Mouse (Mus musculus) heart, embryonic 11.5 days (tissue): ENCODE measurements around the gene Srebf2. TPM values are rescaled to one million over a fixed set of nuclear protein-coding genes. Genes with fewer than 3 reads are reported as not detected.

Experiments used
- ATAC-seq: fragments of 200-750 bp; cut with Nextera tagmentation; replicated peaks from 2 replicates; pipeline ENCODE4 v1.8.0; 2017; ENCODE audit warnings: moderate library complexity; ENCODE audit not compliant: insufficient number of reproducible peaks, low FRiP score, low TSS enrichment
- H3K27ac ChIP-seq: fragments of 300-500 bp; sonication (generic); 2 replicates; pipeline ENCODE4 v1.5.1; 2014; ENCODE audit warnings: mild to moderate bottlenecking, low read depth, low read length
- H3K27me3 ChIP-seq: fragments of 300-500 bp; sonication (generic); 2 replicates; pipeline ENCODE4 v1.6.1; 2014; ENCODE audit warnings: mild to moderate bottlenecking, low read length, mixed read lengths; ENCODE audit not compliant: control insufficient read depth, insufficient read depth
- H3K36me3 ChIP-seq: fragments of 300-500 bp; sonication (generic); 2 replicates; pipeline ENCODE4 v1.6.1; 2014; ENCODE audit warnings: mild to moderate bottlenecking, low read length, moderate library complexity, mixed read lengths; ENCODE audit not compliant: control insufficient read depth, insufficient read depth
- H3K4me1 ChIP-seq: fragments of 300-500 bp; sonication (generic); 2 replicates; pipeline ENCODE4 v1.6.1; 2014; ENCODE audit warnings: low read length; ENCODE audit not compliant: control insufficient read depth, insufficient read depth
- H3K4me2 ChIP-seq: fragments of 300-500 bp; sonication (generic); 2 replicates; pipeline ENCODE4 v1.6.1; 2014; ENCODE audit warnings: mild to moderate bottlenecking, moderate library complexity
- H3K4me3 ChIP-seq: fragments of 300-500 bp; sonication (generic); 2 replicates; pipeline ENCODE4 v1.5.1; 2014; ENCODE audit warnings: low read depth, low read length
- H3K9ac ChIP-seq: fragments of 300-500 bp; sonication (generic); 2 replicates; pipeline ENCODE4 v1.6.1; 2014; ENCODE audit warnings: mild to moderate bottlenecking, low read depth, low read length, moderate library complexity
- H3K9me3 ChIP-seq: fragments of 300-500 bp; sonication (generic); replicated peaks from 2 replicates; pipeline ENCODE4 v1.6.1; 2016; ENCODE audit warnings: low read length; ENCODE audit not compliant: control insufficient read depth
- WGBS: fragments of 180-500 bp; shearing (Covaris S2); extraction: QIAGEN DNeasy Blood & Tissue Kit; methylation state at CpG from one replicate; pipeline ENCODE4 v1.1.7; 2014; ENCODE audit not compliant: insufficient replicate concordance; 5-methylcytosine and 5-hydroxymethylcytosine counted together
- polyA plus RNA-seq: library from polyadenylated mRNA; unstranded; fragments of >200 nt; fragmentation: Nextera tagmentation; extraction: Ambion mirVana; gene quantifications from 2 replicates; pipeline ENCODE4 v1.2.1, GENCODE M21; 2014

The Srebf2 gene
- polyA plus RNA-seq, 1 experiment from 2014 or later: 82.3 TPM

DNA sequence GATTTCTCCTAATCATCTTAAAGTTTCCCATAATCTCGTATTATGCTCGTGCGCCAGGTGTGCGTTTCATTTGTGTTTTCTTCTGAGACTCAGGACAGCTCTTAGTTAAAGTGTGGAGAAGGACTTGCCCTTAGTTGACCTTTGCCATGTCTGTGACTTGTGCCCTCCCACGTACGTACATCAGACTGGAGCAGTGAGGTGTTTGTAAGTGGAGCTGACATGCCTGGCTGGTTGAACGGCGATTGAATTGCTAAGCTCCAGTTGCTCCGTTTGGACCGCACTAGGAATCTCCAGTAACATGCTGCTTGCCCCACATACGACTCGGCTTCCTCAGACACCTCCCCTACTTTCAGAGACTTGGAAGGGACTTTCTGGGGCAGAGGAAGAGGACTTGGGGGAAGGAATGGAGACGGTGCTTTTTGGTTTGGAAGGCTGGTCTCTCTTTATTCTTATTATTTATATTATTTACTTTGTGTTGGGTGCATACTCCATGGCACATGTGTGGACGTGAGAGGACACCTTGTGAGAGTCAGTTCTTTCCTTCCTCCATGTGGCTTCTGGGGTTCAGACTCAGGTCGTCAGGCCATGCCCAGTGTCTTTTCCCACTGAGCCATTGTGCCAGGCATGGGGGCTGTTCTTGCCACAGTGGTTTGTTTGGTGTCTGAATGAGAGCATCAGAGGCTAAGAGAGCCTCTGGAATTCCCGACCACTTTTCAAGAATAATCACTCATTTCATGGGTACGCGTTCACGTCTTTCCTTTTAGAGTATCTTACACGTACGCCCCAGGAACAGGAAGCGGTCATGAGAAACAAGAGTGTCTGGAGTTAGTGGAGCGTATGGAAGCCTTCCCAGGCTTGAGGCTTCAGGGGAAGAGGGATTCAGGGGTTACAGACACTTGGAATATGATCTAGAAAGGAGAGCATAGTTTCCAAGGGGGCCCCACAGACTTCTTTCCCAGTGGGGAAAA is 20.5 kb downstream of the Srebf2 start:
- no peak for ATAC-seq
- WGBS: 59% methylated on average over 23 of the region's 23 CpGs
- H3K36me3 ChIP-seq: peaks cover 4% of the 10 kb centered on the region; the same call in 1 of the 2 replicates
- H3K27ac ChIP-seq: no peak overlapping the region
- H3K9ac ChIP-seq: 0 out of 2 replicates have a peak overlapping the region, but pooled peaks have one; percentile 30
- no peak overlapping the region for H3K4me3 ChIP-seq
- H3K9me3 ChIP-seq: no peaks in the 10 kb centered on the region
- H3K4me1 ChIP-seq: peaks cover 58% of the 10 kb centered on the region
- no peaks in the 10 kb centered on the region for H3K27me3 ChIP-seq
- peak overlapping the region; percentile 31 for H3K4me2 ChIP-seq

DNA sequence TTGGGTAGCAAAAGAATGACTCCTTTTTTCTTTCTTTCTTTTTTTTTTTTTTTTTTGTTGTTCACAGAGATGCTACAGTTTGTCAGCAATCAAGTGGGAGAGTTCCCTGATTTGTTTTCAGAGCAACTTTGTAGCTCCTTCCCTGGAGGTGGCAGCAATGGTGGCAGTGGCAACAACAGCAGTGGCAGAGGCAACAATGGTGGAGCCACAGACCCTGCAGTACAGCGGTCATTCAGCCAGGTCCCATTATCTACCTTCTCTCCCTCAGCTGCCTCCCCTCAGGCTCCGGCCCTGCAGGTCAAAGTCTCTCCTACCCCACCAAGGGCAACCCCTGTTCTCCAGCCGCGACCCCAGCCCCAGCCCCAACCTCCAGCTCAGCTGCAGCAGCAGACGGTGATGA is 22.7 kb downstream of the Srebf2 start:
- Histone ChIP-seq H3K9me3 (no peaks in the 10 kb centered on the region), H3K9ac (no peak overlapping the region), H3K27ac (peak overlapping the region; percentile 73), H3K27me3 (no peaks in the 10 kb centered on the region), H3K4me1 (peaks cover 41% of the 10 kb centered on the region), H3K36me3 (peaks cover 11% of the 10 kb centered on the region), H3K4me2 (no peak overlapping the region), H3K4me3 (no peak overlapping the region)
- ATAC-seq: no peak
- 66% methylated on average over 5 of the region's 5 CpGs for WGBS

DNA sequence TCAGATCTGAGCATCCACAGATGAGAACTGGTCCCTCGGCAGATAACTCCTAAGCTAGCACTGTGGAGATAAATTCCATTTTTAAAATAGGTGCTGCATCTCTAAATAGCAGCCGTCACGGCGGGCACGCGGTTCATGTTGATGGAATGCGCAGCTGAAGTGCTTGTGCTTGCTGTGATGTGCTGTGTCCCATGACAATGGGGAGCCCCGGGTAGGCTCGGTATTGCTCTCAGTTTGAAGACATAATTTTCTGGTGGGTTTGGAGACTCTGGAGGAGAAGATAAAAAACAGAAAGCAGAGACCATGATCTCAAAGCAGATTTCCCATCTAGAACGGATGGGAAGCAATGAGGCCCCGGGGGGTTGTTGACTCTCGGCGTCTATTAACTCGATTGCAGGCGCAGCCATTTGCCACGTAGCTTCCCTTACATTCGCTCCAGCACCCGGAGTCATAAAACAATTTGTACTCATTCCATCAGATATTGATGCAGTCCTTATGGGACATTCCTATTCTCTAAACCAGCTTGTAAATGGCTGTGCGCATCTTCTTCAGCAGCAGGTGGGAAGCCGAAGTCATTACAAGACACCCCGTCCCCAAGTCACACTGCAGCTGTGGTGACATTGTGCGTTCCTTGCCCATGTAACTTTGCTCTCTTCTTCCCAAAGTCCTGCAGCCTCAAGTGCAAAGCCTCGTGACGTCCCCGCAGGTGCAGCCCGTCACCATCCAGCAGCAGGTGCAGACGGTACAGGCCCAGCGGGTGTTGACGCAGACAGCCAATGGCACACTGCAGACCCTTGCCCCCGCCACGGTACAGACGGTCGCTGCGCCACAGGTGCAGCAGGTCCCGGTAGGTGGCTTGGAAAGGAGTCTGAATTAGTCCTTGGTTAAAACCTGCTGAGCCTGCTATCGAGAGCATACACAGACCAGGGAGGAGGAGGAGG is 23.7 kb downstream of the Srebf2 start:
- Histone ChIP-seq H3K4me1 (peaks cover 36% of the 10 kb centered on the region), H3K9ac (no peak overlapping the region), H3K27ac (no peak overlapping the region), H3K4me2 (no peak overlapping the region), H3K27me3 (no peaks in the 10 kb centered on the region), H3K36me3 (peaks cover 17% of the 10 kb centered on the region), H3K9me3 (no peaks in the 10 kb centered on the region), H3K4me3 (no peak overlapping the region)
- WGBS: 79% methylated on average over 36 of the region's 36 CpGs
- no peak for ATAC-seq

DNA sequence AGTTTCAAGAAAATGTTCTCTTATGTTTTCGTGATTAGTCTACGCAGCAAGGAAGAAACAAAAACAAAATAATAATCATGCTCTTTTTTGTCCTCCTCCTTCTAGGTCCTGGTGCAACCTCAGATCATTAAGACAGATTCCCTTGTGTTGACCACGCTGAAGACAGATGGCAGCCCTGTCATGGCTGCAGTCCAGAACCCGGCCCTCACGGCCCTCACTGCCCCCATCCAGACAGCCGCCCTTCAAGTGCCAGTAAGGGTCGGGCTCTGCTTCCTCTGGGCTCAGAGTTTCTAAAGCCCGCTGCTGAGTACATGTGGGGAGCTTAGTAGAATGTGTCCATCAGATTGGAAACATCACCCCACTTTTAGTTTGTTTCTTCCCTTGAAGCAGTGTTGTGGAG is 25.7 kb downstream of the Srebf2 start:
- no peak overlapping the region for H3K27ac ChIP-seq
- ATAC-seq: no peak
- H3K36me3 ChIP-seq: peaks cover 30% of the 10 kb centered on the region
- no peaks in the 10 kb centered on the region for H3K27me3 ChIP-seq
- H3K9ac ChIP-seq: no peak overlapping the region
- no peak overlapping the region for H3K4me2 ChIP-seq
- H3K9me3 ChIP-seq: no peaks in the 10 kb centered on the region
- H3K4me3 ChIP-seq: no peak overlapping the region
- H3K4me1 ChIP-seq: peaks cover 17% of the 10 kb centered on the region
- 85% methylated on average over 8 of the region's 8 CpGs for WGBS

DNA sequence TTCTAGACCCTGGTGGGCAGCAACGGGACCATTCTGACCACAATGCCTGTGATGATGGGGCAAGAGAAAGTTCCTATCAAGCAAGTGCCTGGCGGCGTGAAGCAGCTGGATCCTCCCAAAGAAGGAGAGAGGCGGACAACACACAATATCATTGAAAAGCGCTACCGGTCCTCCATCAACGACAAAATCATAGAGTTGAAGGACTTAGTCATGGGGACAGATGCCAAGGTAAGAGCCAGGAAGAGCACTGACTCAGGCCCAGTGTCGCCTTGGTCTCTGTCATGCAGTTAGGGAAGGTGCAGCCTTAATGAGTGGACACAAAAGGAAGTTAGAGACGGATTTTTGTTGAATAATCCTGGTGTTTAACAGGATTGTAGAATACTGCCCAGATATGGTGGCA is 28.1 kb downstream of the Srebf2 start:
- ATAC-seq: no peak

DNA sequence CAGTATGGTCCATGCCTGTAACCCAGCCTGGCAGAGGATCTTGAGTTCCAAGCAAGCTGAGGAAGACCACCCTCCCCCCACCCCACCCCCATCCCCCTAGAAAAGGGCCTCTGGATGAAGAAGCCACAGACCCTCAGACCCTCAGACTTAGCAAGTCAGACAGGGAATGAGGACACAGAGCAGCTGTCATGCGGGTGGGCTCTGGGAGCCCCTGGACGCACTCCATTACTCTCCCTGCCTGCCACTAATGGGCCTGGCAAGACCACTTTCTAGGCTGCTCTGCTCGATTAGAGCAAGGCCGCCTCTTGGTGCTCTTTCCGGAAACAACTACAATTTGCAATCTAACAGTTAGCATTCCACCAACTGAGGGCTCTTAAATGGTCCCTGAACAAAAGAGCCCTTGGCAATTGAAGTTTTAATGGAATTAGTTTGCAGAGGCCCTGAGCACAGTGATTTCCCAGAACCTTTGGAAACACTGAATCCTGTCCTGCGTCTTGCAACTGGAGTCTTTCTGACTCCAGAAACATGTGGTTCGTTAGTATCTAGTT is 30.8 kb downstream of the Srebf2 start:
- WGBS: 91% methylated on average over 7 of the region's 7 CpGs
- H3K27ac ChIP-seq: no peak overlapping the region

More for the DNA sequence above, 28.1 kb downstream of the Srebf2 start:
- no peaks in the 10 kb centered on the region for H3K27me3 ChIP-seq
- no peak overlapping the region for H3K9ac ChIP-seq
- peaks cover 52% of the 10 kb centered on the region for H3K36me3 ChIP-seq
- H3K27ac ChIP-seq: no peak overlapping the region
- peaks cover 1% of the 10 kb centered on the region; the same call in 1 of the 2 replicates for H3K4me1 ChIP-seq
- no peak overlapping the region for H3K4me3 ChIP-seq
- H3K4me2 ChIP-seq: no peak overlapping the region
- no peaks in the 10 kb centered on the region for H3K9me3 ChIP-seq
- WGBS: 93% methylated on average over 9 of the region's 9 CpGs

DNA sequence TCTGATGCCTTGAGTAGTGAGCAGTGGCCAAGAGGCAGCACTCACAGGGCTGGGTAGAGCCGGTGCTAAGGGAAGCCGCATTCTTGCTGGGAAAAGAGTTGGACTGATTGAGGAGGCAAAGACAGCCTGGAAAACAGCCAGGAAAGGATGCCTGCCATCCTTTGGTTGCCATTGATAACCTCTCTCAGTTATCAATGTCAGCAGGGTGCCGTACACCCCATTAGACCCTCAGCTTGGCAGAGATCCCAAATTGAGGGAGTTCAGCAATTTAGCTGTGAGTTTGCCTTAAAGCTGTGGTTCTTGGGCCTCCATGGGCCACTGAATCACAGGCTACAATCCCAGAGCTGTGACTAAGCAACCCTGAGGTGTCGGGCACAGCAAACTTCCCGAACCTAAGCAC is 34.1 kb downstream of the Srebf2 start:
- H3K27ac ChIP-seq: peak overlapping the region; percentile 5; the same call in 1 of the 2 replicates
- ATAC-seq: no peak
- H3K4me1 ChIP-seq: peaks cover 37% of the 10 kb centered on the region
- H3K27me3 ChIP-seq: 0 out of 2 replicates have a peak, but pooled peaks cover 2% of the 10 kb centered on the region
- WGBS: 50% methylated on average over 5 of the region's 5 CpGs
- no peak overlapping the region for H3K9ac ChIP-seq
- peaks cover 6% of the 10 kb centered on the region; the same call in 1 of the 2 replicates for H3K9me3 ChIP-seq
- peaks cover 68% of the 10 kb centered on the region for H3K36me3 ChIP-seq
- H3K4me2 ChIP-seq: no peak overlapping the region
- H3K4me3 ChIP-seq: no peak overlapping the region

More for the DNA sequence above, 30.8 kb downstream of the Srebf2 start:
- Histone ChIP-seq H3K36me3 (peaks cover 74% of the 10 kb centered on the region), H3K9me3 (peaks cover 6% of the 10 kb centered on the region; the same call in 1 of the 2 replicates), H3K27me3 (no peaks in the 10 kb centered on the region), H3K4me1 (peaks cover 8% of the 10 kb centered on the region), H3K4me2 (no peak overlapping the region), H3K9ac (no peak overlapping the region), H3K4me3 (no peak overlapping the region)
- no peak for ATAC-seq

DNA sequence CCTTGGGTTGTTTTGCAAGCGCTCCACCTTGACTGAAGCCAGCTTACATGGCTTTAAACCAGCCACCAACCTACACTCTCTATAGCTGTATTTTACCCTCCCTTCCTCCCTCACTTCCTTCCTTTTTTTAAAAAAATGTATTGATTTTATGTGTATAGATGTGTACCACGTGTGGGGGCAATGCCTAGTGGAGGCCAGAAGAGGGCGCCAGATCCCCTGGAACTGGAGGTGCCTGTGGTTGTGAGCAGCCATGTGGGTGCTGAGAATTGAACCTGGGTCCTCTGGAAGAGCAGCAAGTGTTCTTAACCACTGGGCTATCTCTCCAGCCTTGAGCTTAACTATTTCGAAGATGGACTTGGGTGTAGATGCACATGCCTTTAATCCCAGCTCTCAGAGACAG is 35.3 kb downstream of the Srebf2 start:
- peaks cover 49% of the 10 kb centered on the region for H3K4me1 ChIP-seq
- no peak overlapping the region for H3K4me2 ChIP-seq
- no peak overlapping the region for H3K4me3 ChIP-seq
- WGBS: 99% methylated on average over 4 of the region's 4 CpGs
- peaks cover 62% of the 10 kb centered on the region for H3K36me3 ChIP-seq
- H3K27ac ChIP-seq: 0 out of 2 replicates have a peak overlapping the region, but pooled peaks have one; percentile 22
- 0 out of 2 replicates have a peak, but pooled peaks cover 2% of the 10 kb centered on the region for H3K27me3 ChIP-seq
- H3K9ac ChIP-seq: no peak overlapping the region
- no peak for ATAC-seq
- peaks cover 6% of the 10 kb centered on the region; the same call in 1 of the 2 replicates for H3K9me3 ChIP-seq
